Mouse (Mus musculus): ENCODE results near the gene Slc35f3.

DNA sequence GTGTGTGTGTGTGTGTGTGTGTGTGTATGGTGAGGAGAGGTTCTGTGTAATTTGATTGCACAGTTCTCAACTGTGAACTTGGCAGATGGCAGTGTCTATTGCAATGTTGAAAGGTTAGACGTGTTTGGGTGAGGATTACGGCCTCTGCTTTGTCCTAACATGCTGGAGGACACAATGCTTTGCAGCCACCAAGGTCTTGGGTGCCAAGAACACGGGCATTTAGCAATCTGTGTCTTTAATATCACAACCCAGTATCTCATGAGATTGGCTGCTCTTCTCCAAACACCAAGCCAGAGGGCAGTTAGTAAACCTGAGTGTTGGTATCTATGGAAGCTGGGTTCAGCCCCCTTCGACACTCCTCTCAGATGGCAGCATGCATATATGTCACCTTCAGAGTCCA is 22.5 kb upstream of the Slc35f3 start:
- TF ChIP-seq POLR2A (IDR thresholded peaks at IDR 0.05; ENCODE audit: low read depth, low read length): no peak
- no peak for TF ChIP-seq CTCF (IDR thresholded peaks at IDR 0.05; ENCODE audit: borderline replicate concordance, insufficient read depth, low read length)

Measured in embryonic fibroblast, embryonic 13.5 days (primary cell).